Mouse (Mus musculus): ENCODE measurements around the gene Rcn3. TPM values are rescaled to one million over a fixed set of nuclear protein-coding genes. Genes with fewer than 3 reads are reported as not detected.
"Not testable (repeated sequence)": the region's sequence is repeated elsewhere in the genome, so short reads cannot be mapped to it uniquely, and the experiment has no call there.

Rcn3 gene
- polyA plus RNA-seq, 1 experiment from 2014 or later = 43.5 TPM

DNA sequence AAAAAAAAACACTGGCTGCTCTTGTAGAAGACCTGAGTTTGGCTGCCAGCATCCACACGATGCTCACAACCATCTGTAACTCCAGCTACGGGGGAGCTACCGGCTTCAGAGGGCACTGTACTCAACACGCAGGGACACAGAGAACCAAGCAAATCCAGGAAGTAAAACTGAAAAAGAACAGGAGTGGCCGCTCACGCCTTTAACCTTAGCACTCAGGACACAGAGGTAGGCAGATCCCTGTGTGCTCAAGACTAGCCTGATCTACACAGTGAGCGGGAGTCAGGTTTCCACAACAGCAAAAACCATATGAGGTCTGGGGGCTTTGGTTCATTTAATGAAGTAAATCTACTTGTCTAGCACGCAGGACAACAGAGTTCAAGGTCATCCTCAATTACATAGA is 13.5 kb upstream of the Rcn3 start:
- Histone ChIP-seq H3K27ac (ENCODE audit: low read length) (no peak overlapping the region), H3K4me3 (ENCODE audit: low read depth, low read length) (no peak overlapping the region), H3K27me3 (ENCODE audit: control insufficient read depth, insufficient read depth, low read depth, low read length) (no peaks in the 10 kb centered on the region), H3K9ac (ENCODE audit: low read depth, low read length) (no peak overlapping the region), H3K4me2 (ENCODE audit: low read length) (no peak overlapping the region), H3K4me1 (ENCODE audit: control insufficient read depth, insufficient read depth, low read length) (no peaks in the 10 kb centered on the region), H3K36me3 (ENCODE audit: control insufficient read depth, insufficient read depth, low read length) (no peaks in the 10 kb centered on the region), H3K9me3 (replicated peaks; ENCODE audit: control insufficient read depth, low read length, poor library complexity, severe bottlenecking) (no peaks in the 10 kb centered on the region)
- 80% methylated on average over 8 of the region's 8 CpGs for WGBS
- ATAC-seq = no peak

GRCm38 (mm10) chr7:45104941-45105340 is 12.9 kb upstream of the Rcn3 start:
- ATAC-seq = no peak
- Histone ChIP-seq H3K9me3 (replicated peaks; ENCODE audit: control insufficient read depth, low read length, poor library complexity, severe bottlenecking) (no peaks in the 10 kb centered on the region), H3K36me3 (ENCODE audit: control insufficient read depth, insufficient read depth, low read length) (no peaks in the 10 kb centered on the region), H3K4me1 (ENCODE audit: control insufficient read depth, insufficient read depth, low read length) (no peaks in the 10 kb centered on the region), H3K9ac (ENCODE audit: low read depth, low read length) (no peak overlapping the region), H3K4me3 (ENCODE audit: low read depth, low read length) (no peak overlapping the region), H3K27ac (ENCODE audit: low read length) (no peak overlapping the region), H3K4me2 (ENCODE audit: low read length) (no peak overlapping the region), H3K27me3 (ENCODE audit: control insufficient read depth, insufficient read depth, low read depth, low read length) (no peaks in the 10 kb centered on the region)
- 85% methylated on average over 5 of the region's 5 CpGs for WGBS

- H3K27me3 ChIP-seq (ENCODE audit: control insufficient read depth, insufficient read depth, low read depth, low read length) = no peaks in the 10 kb centered on the region
- no peak for ATAC-seq
- H3K36me3 ChIP-seq (ENCODE audit: control insufficient read depth, insufficient read depth, low read length) = no peaks in the 10 kb centered on the region
- no peak within 1 kb of the TSS for H3K27ac ChIP-seq (ENCODE audit: low read length)
- H3K4me1 ChIP-seq (ENCODE audit: control insufficient read depth, insufficient read depth, low read length) = no peaks in the 10 kb centered on the region
- WGBS = 77% methylated on average over 7 of the region's 7 CpGs
- no peak within 1 kb of the TSS for H3K9ac ChIP-seq (ENCODE audit: low read depth, low read length)
- H3K4me3 ChIP-seq (ENCODE audit: low read depth, low read length) = no peak within 1 kb of the TSS
- 0 out of 2 replicates have a peak within 1 kb of the TSS, but pooled peaks have one; percentile 7 for H3K4me2 ChIP-seq (ENCODE audit: low read length)
- H3K9me3 ChIP-seq (replicated peaks; ENCODE audit: control insufficient read depth, low read length, poor library complexity, severe bottlenecking) = no peaks in the 10 kb centered on the region
These were observed 11.7 kb upstream of the Rcn3 start, which contains the start of gene Fcgrt for GRCm38 (mm10) chr7:45103652-45104180. Fcgrt (minus strand) TSS chr7:45103851.

GRCm38 (mm10) chr7:45102940-45103585 is 11.0 kb upstream of the Rcn3 start:
- Histone ChIP-seq H3K36me3 (ENCODE audit: control insufficient read depth, insufficient read depth, low read length) (no peaks in the 10 kb centered on the region), H3K4me2 (ENCODE audit: low read length) (0 out of 2 replicates have a peak overlapping the region, but pooled peaks have one; percentile 7), H3K4me3 (ENCODE audit: low read depth, low read length) (no peak overlapping the region), H3K27me3 (ENCODE audit: control insufficient read depth, insufficient read depth, low read depth, low read length) (no peaks in the 10 kb centered on the region), H3K27ac (ENCODE audit: low read length) (no peak overlapping the region), H3K4me1 (ENCODE audit: control insufficient read depth, insufficient read depth, low read length) (no peaks in the 10 kb centered on the region), H3K9me3 (replicated peaks; ENCODE audit: control insufficient read depth, low read length, poor library complexity, severe bottlenecking) (no peaks in the 10 kb centered on the region), H3K9ac (ENCODE audit: low read depth, low read length) (no peak overlapping the region)
- 84% methylated on average over 9 of the region's 9 CpGs for WGBS
- ATAC-seq = no peak

DNA sequence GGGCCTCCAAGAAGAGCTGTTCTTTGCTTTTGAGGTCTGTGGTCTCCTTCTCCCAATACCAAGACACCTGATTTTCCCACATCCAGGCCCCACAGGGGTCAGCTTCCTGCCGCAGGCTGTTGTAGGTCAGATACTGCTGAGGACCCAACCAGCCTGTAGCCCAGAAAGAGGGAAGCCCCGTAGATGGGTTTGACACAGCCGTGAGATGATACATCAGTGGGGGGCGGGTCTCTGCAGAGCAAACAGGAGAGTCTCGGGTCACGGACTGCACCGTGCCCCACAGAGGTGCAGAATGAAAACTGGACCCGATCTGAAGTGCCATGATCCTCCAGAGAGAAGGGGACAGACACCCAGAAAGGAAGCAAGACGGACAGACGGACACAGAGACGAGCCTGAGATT is 10.4 kb upstream of the Rcn3 start:
- H3K27me3 ChIP-seq (ENCODE audit: control insufficient read depth, insufficient read depth, low read depth, low read length) = no peaks in the 10 kb centered on the region
- no peaks in the 10 kb centered on the region for H3K36me3 ChIP-seq (ENCODE audit: control insufficient read depth, insufficient read depth, low read length)
- no peak for ATAC-seq
- no peak overlapping the region for H3K4me2 ChIP-seq (ENCODE audit: low read length)
- no peak overlapping the region for H3K4me3 ChIP-seq (ENCODE audit: low read depth, low read length)
- H3K4me1 ChIP-seq (ENCODE audit: control insufficient read depth, insufficient read depth, low read length) = no peaks in the 10 kb centered on the region
- no peak overlapping the region for H3K27ac ChIP-seq (ENCODE audit: low read length)
- no peaks in the 10 kb centered on the region for H3K9me3 ChIP-seq (replicated peaks; ENCODE audit: control insufficient read depth, low read length, poor library complexity, severe bottlenecking)
- no peak overlapping the region for H3K9ac ChIP-seq (ENCODE audit: low read depth, low read length)
- WGBS = 91% methylated on average over 11 of the region's 11 CpGs

GRCm38 (mm10) chr7:45100046-45100445 is 8.0 kb upstream of the Rcn3 start:
- WGBS = 94% methylated on average over 6 of the region's 6 CpGs

DNA sequence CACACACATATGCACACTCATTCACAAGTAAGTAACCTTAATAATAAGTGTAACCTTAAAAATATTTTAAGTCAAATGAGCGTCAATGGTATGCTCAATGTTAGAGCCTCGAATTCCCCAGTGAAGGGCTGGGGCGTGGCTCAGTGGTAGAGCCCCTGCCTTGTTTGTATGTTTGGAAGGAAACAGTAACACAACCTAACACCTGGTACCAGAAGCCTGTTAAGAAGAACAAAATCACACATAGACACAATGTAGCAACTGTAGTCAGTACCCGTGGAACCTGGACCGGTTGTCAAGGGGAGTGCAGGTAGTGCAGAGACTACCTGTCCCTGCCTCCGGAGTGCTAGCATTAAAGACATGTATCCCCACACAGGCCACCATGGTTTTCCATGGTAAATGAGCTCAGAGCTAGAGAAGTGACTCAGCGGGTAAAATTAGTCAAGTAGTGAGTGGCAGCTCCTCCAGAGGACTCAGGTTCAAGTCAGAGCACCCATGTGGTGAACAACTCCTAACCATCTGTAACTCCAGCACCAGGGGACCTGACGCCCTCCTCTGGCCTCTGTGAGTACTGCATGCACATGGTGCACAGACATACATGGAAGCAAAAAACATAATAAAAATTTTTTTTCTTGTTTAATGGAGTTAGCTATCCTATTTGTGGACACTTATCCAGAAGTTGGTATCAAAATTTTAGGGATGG is 6.7 kb upstream of the Rcn3 start:
- Histone ChIP-seq H3K36me3 (ENCODE audit: control insufficient read depth, insufficient read depth, low read length) (no peaks in the 10 kb centered on the region), H3K27me3 (ENCODE audit: control insufficient read depth, insufficient read depth, low read depth, low read length) (no peaks in the 10 kb centered on the region), H3K9me3 (replicated peaks; ENCODE audit: control insufficient read depth, low read length, poor library complexity, severe bottlenecking) (no peaks in the 10 kb centered on the region), H3K9ac (ENCODE audit: low read depth, low read length) (no peak overlapping the region), H3K4me3 (ENCODE audit: low read depth, low read length) (no peak overlapping the region), H3K4me2 (ENCODE audit: low read length) (no peak overlapping the region), H3K4me1 (ENCODE audit: control insufficient read depth, insufficient read depth, low read length) (no peaks in the 10 kb centered on the region), H3K27ac (ENCODE audit: low read length) (no peak overlapping the region)
- 94% methylated on average over 8 of the region's 8 CpGs for WGBS
- no peak for ATAC-seq

More at GRCm38 (mm10) chr7:45100046-45100445, 8.0 kb upstream of the Rcn3 start:
- H3K36me3 ChIP-seq (ENCODE audit: control insufficient read depth, insufficient read depth, low read length) = no peaks in the 10 kb centered on the region
- H3K4me3 ChIP-seq (ENCODE audit: low read depth, low read length) = no peak overlapping the region
- H3K4me2 ChIP-seq (ENCODE audit: low read length) = no peak overlapping the region
- no peaks in the 10 kb centered on the region for H3K9me3 ChIP-seq (replicated peaks; ENCODE audit: control insufficient read depth, low read length, poor library complexity, severe bottlenecking)
- ATAC-seq = no peak
- H3K27ac ChIP-seq (ENCODE audit: low read length) = no peak overlapping the region
- no peaks in the 10 kb centered on the region for H3K4me1 ChIP-seq (ENCODE audit: control insufficient read depth, insufficient read depth, low read length)
- H3K9ac ChIP-seq (ENCODE audit: low read depth, low read length) = no peak overlapping the region
- H3K27me3 ChIP-seq (ENCODE audit: control insufficient read depth, insufficient read depth, low read depth, low read length) = no peaks in the 10 kb centered on the region

- 80% methylated on average over 6 of the region's 6 CpGs for WGBS
- no peaks in the 10 kb centered on the region for H3K4me1 ChIP-seq (ENCODE audit: control insufficient read depth, insufficient read depth, low read length)
- no peaks in the 10 kb centered on the region for H3K9me3 ChIP-seq (replicated peaks; ENCODE audit: control insufficient read depth, low read length, poor library complexity, severe bottlenecking)
- no peak overlapping the region for H3K4me2 ChIP-seq (ENCODE audit: low read length)
- H3K4me3 ChIP-seq (ENCODE audit: low read depth, low read length) = no peak overlapping the region
- no peak overlapping the region for H3K9ac ChIP-seq (ENCODE audit: low read depth, low read length)
- no peak overlapping the region for H3K27ac ChIP-seq (ENCODE audit: low read length)
- no peaks in the 10 kb centered on the region for H3K36me3 ChIP-seq (ENCODE audit: control insufficient read depth, insufficient read depth, low read length)
- H3K27me3 ChIP-seq (ENCODE audit: control insufficient read depth, insufficient read depth, low read depth, low read length) = no peaks in the 10 kb centered on the region
- ATAC-seq = no peak
These were observed 5.5 kb upstream of the Rcn3 start for GRCm38 (mm10) chr7:45097479-45097878.

DNA sequence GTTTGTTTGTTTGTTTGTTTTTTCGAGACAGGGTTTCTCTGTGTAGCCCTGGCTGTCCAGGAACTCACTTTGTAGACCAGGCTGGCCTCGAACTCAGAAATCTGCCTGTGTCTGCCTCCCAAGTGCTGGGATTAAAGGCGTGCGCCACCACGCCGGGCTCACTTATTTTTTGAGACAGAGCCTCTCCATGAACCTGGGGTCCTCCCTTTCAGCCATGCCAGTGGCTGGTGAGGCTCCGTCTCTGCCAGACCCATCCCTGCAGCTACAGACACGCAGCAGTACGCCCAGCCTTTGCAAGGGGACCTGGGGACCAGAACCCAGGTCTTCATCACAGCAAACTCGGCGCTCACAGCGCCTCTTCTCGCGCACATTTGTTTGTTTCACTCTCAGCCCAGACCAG is 3.9 kb upstream of the Rcn3 start:
- H3K36me3 ChIP-seq (ENCODE audit: control insufficient read depth, insufficient read depth, low read length); H3K4me2 ChIP-seq (ENCODE audit: low read length); H3K9me3 ChIP-seq (replicated peaks; ENCODE audit: control insufficient read depth, low read length, poor library complexity, severe bottlenecking); ATAC-seq; H3K4me3 ChIP-seq (ENCODE audit: low read depth, low read length); H3K27ac ChIP-seq (ENCODE audit: low read length); H3K27me3 ChIP-seq (ENCODE audit: control insufficient read depth, insufficient read depth, low read depth, low read length); H3K4me1 ChIP-seq (ENCODE audit: control insufficient read depth, insufficient read depth, low read length); H3K9ac ChIP-seq (ENCODE audit: low read depth, low read length): not testable (repeated sequence)
- WGBS = 92% methylated on average over 14 of the region's 14 CpGs

Data from midbrain, embryonic 16.5 days (tissue).